Mouse (Mus musculus) small intestine, adult 2 months (tissue): Measurements from ENCODE around the gene Abcb10. TPM values are rescaled to one million over a fixed set of nuclear protein-coding genes. Genes with fewer than 3 reads are reported as not detected.
A peak's percentile ranks its signal among the peaks of the same experiment; 100 is the strongest.

ENCODE experiments used
- H3K27ac ChIP-seq: fragments of 200-500 bp; 2 replicates; pipeline ENCODE4 v1.5.1; 2012; ENCODE audit warnings: low read depth, low read length, control low read depth, inconsistent platforms; ENCODE audit not compliant: insufficient read depth
- H3K27me3 ChIP-seq: fragments of 200-500 bp; 2 replicates; pipeline ENCODE4 v1.6.1; 2012; ENCODE audit warnings: mild to moderate bottlenecking, moderate library complexity, low read length, inconsistent platforms; ENCODE audit not compliant: control insufficient read depth, insufficient read depth
- H3K36me3 ChIP-seq: fragments of 200-500 bp; 2 replicates; pipeline ENCODE4 v1.6.1; 2012; ENCODE audit warnings: mild to moderate bottlenecking, low read length, control low read depth, inconsistent platforms; ENCODE audit not compliant: control insufficient read depth, insufficient read depth
- H3K4me1 ChIP-seq: fragments of 200-500 bp; 2 replicates; pipeline ENCODE4 v1.6.1; 2012; ENCODE audit warnings: low read length, inconsistent platforms, mixed read lengths; ENCODE audit not compliant: control insufficient read depth, insufficient read depth, insufficient read length
- H3K4me3 ChIP-seq: fragments of 200-500 bp; 2 replicates; pipeline ENCODE4 v1.5.1; 2012; ENCODE audit warnings: low read depth, mild to moderate bottlenecking, control low read depth, inconsistent platforms, low read length, moderate library complexity
- CTCF ChIP-seq: fragments of 200-500 bp; IDR thresholded peaks from 2 replicates; pipeline ENCODE4 v1.5.1; 2012; ENCODE audit warnings: low read depth, mild to moderate bottlenecking, control low read depth, inconsistent platforms, low read length, moderate library complexity, mixed read lengths; ENCODE audit not compliant: insufficient replicate concordance, insufficient read length; ENCODE audit errors: extremely low read depth
- POLR2A ChIP-seq: fragments of 200-500 bp; IDR thresholded peaks from 2 replicates; pipeline ENCODE4 v1.6.1; 2012; ENCODE audit warnings: low read depth, mild to moderate bottlenecking, control low read depth, inconsistent platforms, low read length, moderate library complexity
- WGBS: fragments of 180-500 bp; shearing (Covaris S2); methylation state at CpG from one replicate; pipeline ENCODE4 v1.1.7; 2018; 5-methylcytosine and 5-hydroxymethylcytosine counted together
- polyA plus RNA-seq: library from polyadenylated mRNA; depleted of rRNA; stranded (reverse); fragments of >200 nt; gene quantifications from 2 replicates; pipeline ENCODE4 v1.2.3, GENCODE M21; 2012

Abcb10 gene
- polyA plus RNA-seq, 1 experiment = 18.2 TPM

- Histone ChIP-seq H3K4me1 (peaks cover 11% of the 10 kb centered on the region), H3K27me3 (no peaks in the 10 kb centered on the region), H3K36me3 (peaks cover 11% of the 10 kb centered on the region), H3K4me3 (no peak overlapping the region), H3K27ac (peak overlapping the region; percentile 62)
- 42% methylated on average over 5 of the region's 5 CpGs for WGBS
- TF ChIP-seq CTCF = no peak
- TF ChIP-seq POLR2A = no peak
Observed at GRCm38 (mm10) chr8:123993597-123993996, 10.7 kb upstream of the Abcb10 start.

GRCm38 (mm10) chr8:123992587-123992986 lies 9.7 kb upstream of the Abcb10 start:
- TF ChIP-seq POLR2A = no peak
- peak; percentile 30; the same call in 1 of the 2 replicates for TF ChIP-seq CTCF
- no peak overlapping the region for H3K4me3 ChIP-seq
- H3K27ac ChIP-seq = no peak overlapping the region
- peaks cover 14% of the 10 kb centered on the region for H3K4me1 ChIP-seq
- H3K27me3 ChIP-seq = no peaks in the 10 kb centered on the region
- peaks cover 9% of the 10 kb centered on the region for H3K36me3 ChIP-seq
- 82% methylated on average over 8 of the region's 8 CpGs for WGBS

GRCm38 (mm10) chr8:123990277-123991049 lies 7.5 kb upstream of the Abcb10 start:
- TF ChIP-seq POLR2A (no peak), CTCF (no peak)
- no peak overlapping the region for H3K4me3 ChIP-seq
- WGBS = 72% methylated on average over 13 of the region's 13 CpGs
- peaks cover 11% of the 10 kb centered on the region; the same call in 1 of the 2 replicates for H3K4me1 ChIP-seq
- no peaks in the 10 kb centered on the region for H3K36me3 ChIP-seq
- H3K27ac ChIP-seq = no peak overlapping the region
- no peaks in the 10 kb centered on the region for H3K27me3 ChIP-seq

- Histone ChIP-seq H3K27ac (peak overlapping the region; percentile 36; the same call in 1 of the 2 replicates), H3K36me3 (no peaks in the 10 kb centered on the region), H3K4me3 (no peak overlapping the region), H3K4me1 (peaks cover 9% of the 10 kb centered on the region; the same call in 1 of the 2 replicates), H3K27me3 (no peaks in the 10 kb centered on the region)
- TF ChIP-seq POLR2A = no peak
- TF ChIP-seq CTCF = no peak
- WGBS = 41% methylated on average over 7 of the region's 7 CpGs
Observed at GRCm38 (mm10) chr8:123989128-123989527, 6.2 kb upstream of the Abcb10 start.

- no peak for TF ChIP-seq CTCF
- TF ChIP-seq POLR2A = no peak
- Histone ChIP-seq H3K27me3 (no peaks in the 10 kb centered on the region), H3K4me3 (no peak overlapping the region), H3K36me3 (no peaks in the 10 kb centered on the region), H3K4me1 (peaks cover 8% of the 10 kb centered on the region; the same call in 1 of the 2 replicates), H3K27ac (peak overlapping the region; percentile 36; the same call in 1 of the 2 replicates)
- WGBS = 15% methylated on average over 6 of the region's 6 CpGs
Observed at GRCm38 (mm10) chr8:123988605-123989038, 5.7 kb upstream of the Abcb10 start.

- TF ChIP-seq POLR2A (no peak), CTCF (no peak)
- no peaks in the 10 kb centered on the region for H3K27me3 ChIP-seq
- 1% methylated on average over 48 of the region's 48 CpGs for WGBS
- peak overlapping the region; percentile 99 for H3K4me3 ChIP-seq
- peak overlapping the region; percentile 64; the same call in 1 of the 2 replicates for H3K27ac ChIP-seq
- no peaks in the 10 kb centered on the region for H3K36me3 ChIP-seq
- peaks cover 20% of the 10 kb centered on the region; the same call in 1 of the 2 replicates for H3K4me1 ChIP-seq
Observed at GRCm38 (mm10) chr8:123982291-123982793, 580 bp downstream of the Abcb10 start.

- TF ChIP-seq POLR2A (no peak), CTCF (no peak)
- no peaks in the 10 kb centered on the region for H3K27me3 ChIP-seq
- 39% methylated on average over 4 of the region's 4 CpGs for WGBS
- H3K4me1 ChIP-seq = peaks cover 20% of the 10 kb centered on the region; the same call in 1 of the 2 replicates
- no peaks in the 10 kb centered on the region for H3K36me3 ChIP-seq
- H3K27ac ChIP-seq = no peak overlapping the region; the same call in 1 of the 2 replicates
- peak overlapping the region; percentile 32 for H3K4me3 ChIP-seq
Observed at GRCm38 (mm10) chr8:123981674-123982073, 1.2 kb downstream of the Abcb10 start.
